Comparison of ENCODE assay signal across 9 mouse cellular contexts in the genomic region with DNA sequence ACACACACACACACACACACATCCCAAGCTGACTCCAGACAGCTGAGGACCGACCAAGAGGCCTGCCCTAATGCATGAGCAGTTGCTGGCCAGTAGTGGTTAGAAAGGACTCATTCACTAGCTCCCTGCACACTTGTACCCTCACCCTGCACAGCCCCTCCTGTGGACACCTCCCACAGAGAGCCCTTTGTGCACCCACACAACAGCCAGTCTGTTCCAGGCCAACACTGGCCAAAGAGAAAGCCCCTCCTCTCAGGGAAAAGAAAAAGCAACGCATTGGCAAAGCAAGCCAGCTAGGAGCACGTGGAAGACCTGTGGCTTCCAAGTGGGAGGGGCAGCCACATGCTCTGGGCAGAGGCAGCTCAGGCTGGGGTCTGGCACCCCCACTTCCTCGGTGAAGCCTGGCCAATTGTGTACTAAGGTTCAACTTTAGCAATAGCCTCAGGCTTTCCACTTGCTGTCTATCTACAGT. TPM values are rescaled to one million over a fixed set of nuclear protein-coding genes. Genes with fewer than 3 reads are reported as not detected.
DNase-seq lines count a peak whose midpoint lies in the region; ATAC-seq and TF ChIP-seq lines count a peak whose summit lies in the region.
"Had no signal": no experiment of that assay in that cellular context is flagged by ENCODE, and none has a peak within 500 bp of the region (broad histone marks: within the 10 kb centered on the region; RNA-seq: fewer than 3 reads in every experiment).

No protein-coding gene starts in this region.

- 0% methylated on average over 4 of the region's 4 CpGs for WGBS in forebrain, embryonic 16.5 days
- WGBS in heart, postnatal 0 days, result 8% methylated on average over 4 of the region's 4 CpGs
- WGBS in limb, embryonic 15.5 days, result 22% methylated on average over 4 of the region's 4 CpGs

- no peak overlapping the region for H3K4me3 ChIP-seq in forebrain, embryonic 16.5 days (replicated peaks; ENCODE audit: low read length)
- no peak overlapping the region for H3K4me3 ChIP-seq in heart, postnatal 0 days (ENCODE audit: low read depth, low read length)
- no peak overlapping the region for H3K4me3 ChIP-seq in limb, embryonic 15.5 days

- no peaks in the 10 kb centered on the region for H3K9me3 ChIP-seq in forebrain, embryonic 16.5 days (ENCODE audit: control insufficient read depth, low read length)
- no peaks in the 10 kb centered on the region for H3K9me3 ChIP-seq in heart, postnatal 0 days (replicated peaks; ENCODE audit: control insufficient read depth, low read length)
- no peaks in the 10 kb centered on the region for H3K9me3 ChIP-seq in limb, embryonic 15.5 days

- TF ChIP-seq EP300 in heart, postnatal 0 days (IDR thresholded peaks at IDR 0.05; ENCODE audit: low read depth), result 0 out of 2 replicates have a peak, but pooled peaks have one; percentile 57

- H3K27ac ChIP-seq in forebrain, embryonic 16.5 days (ENCODE audit: low read length), result peak overlapping the region; percentile 46; the same call in 1 of the 2 replicates
- H3K27ac ChIP-seq in heart, postnatal 0 days (ENCODE audit: low read depth), result peak overlapping the region; percentile 100
- peak overlapping the region; percentile 99 for H3K27ac ChIP-seq in limb, embryonic 15.5 days
- H3K27ac ChIP-seq: liver, embryonic 14.5 days had no signal

- no peak overlapping the region for H3K4me2 ChIP-seq in forebrain, embryonic 16.5 days (ENCODE audit: low read length)
- H3K4me2 ChIP-seq in heart, postnatal 0 days (ENCODE audit: low read depth, low read length), result 0 out of 2 replicates have a peak overlapping the region, but pooled peaks have one; percentile 5
- no peak overlapping the region for H3K4me2 ChIP-seq in limb, embryonic 15.5 days

- H3K4me1 ChIP-seq in forebrain, embryonic 16.5 days (replicated peaks; ENCODE audit: control insufficient read depth, insufficient read depth, low read length), result peaks cover 72% of the 10 kb centered on the region
- peaks cover 82% of the 10 kb centered on the region for H3K4me1 ChIP-seq in heart, postnatal 0 days (ENCODE audit: control insufficient read depth, insufficient read depth)
- peaks cover 88% of the 10 kb centered on the region for H3K4me1 ChIP-seq in limb, embryonic 15.5 days

- peak; percentile 90 for ATAC-seq in forebrain, embryonic 16.5 days
- ATAC-seq in heart, postnatal 0 days (ENCODE audit: insufficient read depth, low read depth), result peak; percentile 9; the same call in 1 of the 2 replicates
- ATAC-seq in limb, embryonic 15.5 days (ENCODE audit: insufficient number of reproducible peaks, low FRiP score, low TSS enrichment, low read depth), result peak; percentile 79

- 0 out of 2 replicates have a peak, but pooled peaks have one; percentile 5 for TF ChIP-seq CTCF in heart, postnatal 0 days (IDR thresholded peaks at IDR 0.05; ENCODE audit: low read depth)

- H3K9ac ChIP-seq in forebrain, embryonic 16.5 days (replicated peaks; ENCODE audit: low read depth, low read length), result no peak overlapping the region
- H3K9ac ChIP-seq in heart, postnatal 0 days (replicated peaks; ENCODE audit: low read depth, low read length), result no peak overlapping the region
- no peak overlapping the region for H3K9ac ChIP-seq in limb, embryonic 15.5 days
- H3K9ac ChIP-seq: liver, embryonic 14.5 days had no signal

- H3K36me3 ChIP-seq in forebrain, embryonic 16.5 days (ENCODE audit: control insufficient read depth, insufficient read depth), result peaks cover 41% of the 10 kb centered on the region
- peaks cover 86% of the 10 kb centered on the region for H3K36me3 ChIP-seq in heart, postnatal 0 days (replicated peaks; ENCODE audit: control insufficient read depth, insufficient read depth, low read length)
- peaks cover 87% of the 10 kb centered on the region for H3K36me3 ChIP-seq in limb, embryonic 15.5 days

- no peaks in the 10 kb centered on the region for H3K27me3 ChIP-seq in forebrain, embryonic 16.5 days (replicated peaks; ENCODE audit: control insufficient read depth, insufficient read depth, low read length)
- no peaks in the 10 kb centered on the region for H3K27me3 ChIP-seq in heart, postnatal 0 days (ENCODE audit: control insufficient read depth, insufficient read depth, low read length)
- no peaks in the 10 kb centered on the region for H3K27me3 ChIP-seq in limb, embryonic 15.5 days

- DNase-seq in ovary, adult 18-20 months (ENCODE audit: low spot score), result peak; percentile 65
- no peak for DNase-seq in ovary, postnatal 10 days (ENCODE audit: low spot score)
- no peak for DNase-seq in heart, postnatal 0 days (ENCODE audit: low spot score)
- peak; percentile 92 for DNase-seq in kidney, postnatal 14 days
- DNase-seq in ovary, postnatal 36 days (ENCODE audit: low spot score), result peak; percentile 64
- DNase-seq in thymus, postnatal 4 days, result no peak

RNA-seq across cellular contexts. Expression of a gene that starts 7.6 kb away (rescaled TPM):
- polyA plus RNA-seq in forebrain, embryonic 16.5 days (2015; fragmentation: Nextera tagmentation; extraction: Ambion mirVana), result 53.4 and 62.5 TPM in 2 replicates
- total RNA-seq in heart, postnatal 0 days (2014; rRNA removed; ENCODE audit: low replicate concordance), result 115 and 221 TPM in 2 replicates
- 25.3 and 26.0 TPM in 2 replicates for polyA plus RNA-seq in heart, postnatal 0 days (2015; fragmentation: Nextera tagmentation; extraction: Ambion mirVana)
- 60.7 and 61.5 TPM in 2 replicates for polyA plus RNA-seq in limb, embryonic 15.5 days (2015; fragmentation: Nextera tagmentation; extraction: Ambion mirVana)

Comparison
In these comparisons a context has a peak if more than half of its experiments do, and no peak if none do; other contexts are left out.
1. DNase-seq: peak in ovary, adult 18-20 months (single experiment), kidney, postnatal 14 days (single experiment) and ovary, postnatal 36 days (single experiment); none in ovary, postnatal 10 days (single experiment), heart, postnatal 0 days (single experiment) and thymus, postnatal 4 days (single experiment).
2. ATAC-seq: peak in every context shown above with its lines; median percentile 90 in forebrain, embryonic 16.5 days; 79 in limb, embryonic 15.5 days; 9 in heart, postnatal 0 days.
3. H3K27ac ChIP-seq: peak in every context shown above with its lines; median percentile 100 in heart, postnatal 0 days; 99 in limb, embryonic 15.5 days; 46 in forebrain, embryonic 16.5 days.